Mouse (Mus musculus) retina, postnatal 1 day (tissue): ENCODE data around the gene Kif16b.

Source experiments
- DNase-seq: peaks from one replicate; pipeline ENCODE4 v3.0.0-alpha.2; 2012

The Kif16b gene

GRCm38 (mm10) chr2:142646863-142647262, 254.5 kb downstream of the Kif16b start:
- DNase-seq, result no peak

- no peak for DNase-seq
Observed at GRCm38 (mm10) chr2:142641766-142642165, 259.6 kb downstream of the Kif16b start.

- DNase-seq, result peak; percentile 15
Observed at GRCm38 (mm10) chr2:142635606-142636304, 265.6 kb downstream of the Kif16b start.

GRCm38 (mm10) chr2:142633996-142634559, 267.3 kb downstream of the Kif16b start:
- no peak for DNase-seq

- no peak for DNase-seq
Observed at GRCm38 (mm10) chr2:142629523-142630312, 271.6 kb downstream of the Kif16b start.

- DNase-seq, result no peak
Observed at GRCm38 (mm10) chr2:142625756-142626155, 275.6 kb downstream of the Kif16b start.

- no peak for DNase-seq
Observed at GRCm38 (mm10) chr2:142625101-142625500, 276.2 kb downstream of the Kif16b start.

GRCm38 (mm10) chr2:142624254-142624653, 277.1 kb downstream of the Kif16b start:
- no peak for DNase-seq

GRCm38 (mm10) chr2:142621152-142621551, 280.2 kb downstream of the Kif16b start:
- no peak for DNase-seq

GRCm38 (mm10) chr2:142619926-142620325, 281.4 kb downstream of the Kif16b start:
- DNase-seq, result no peak

GRCm38 (mm10) chr2:142614535-142614934, 286.8 kb downstream of the Kif16b start:
- no peak for DNase-seq

- no peak for DNase-seq
Observed at GRCm38 (mm10) chr2:142612359-142612953, 288.9 kb downstream of the Kif16b start.

- peak; percentile 36 for DNase-seq
Observed at GRCm38 (mm10) chr2:142611113-142611512, 290.2 kb downstream of the Kif16b start.

- DNase-seq, result no peak
Observed at GRCm38 (mm10) chr2:142610206-142610605, 291.1 kb downstream of the Kif16b start.

GRCm38 (mm10) chr2:142608778-142609177, 292.6 kb downstream of the Kif16b start:
- DNase-seq, result no peak

GRCm38 (mm10) chr2:142604762-142605161, 296.6 kb downstream of the Kif16b start:
- no peak for DNase-seq

- DNase-seq, result no peak
Observed at GRCm38 (mm10) chr2:142603210-142603609, 298.1 kb downstream of the Kif16b start.

GRCm38 (mm10) chr2:142599235-142599634, 302.1 kb downstream of the Kif16b start:
- DNase-seq, result no peak

GRCm38 (mm10) chr2:142596176-142597170, 304.9 kb downstream of the Kif16b start:
- DNase-seq, result no peak

- no peak for DNase-seq
Observed at GRCm38 (mm10) chr2:142590938-142591337, 310.4 kb downstream of the Kif16b start.

GRCm38 (mm10) chr2:142590284-142590724, 311.0 kb downstream of the Kif16b start:
- no peak for DNase-seq
